Mouse (Mus musculus): ENCODE measurements around the gene Myh13.

Gene Myh13

DNA sequence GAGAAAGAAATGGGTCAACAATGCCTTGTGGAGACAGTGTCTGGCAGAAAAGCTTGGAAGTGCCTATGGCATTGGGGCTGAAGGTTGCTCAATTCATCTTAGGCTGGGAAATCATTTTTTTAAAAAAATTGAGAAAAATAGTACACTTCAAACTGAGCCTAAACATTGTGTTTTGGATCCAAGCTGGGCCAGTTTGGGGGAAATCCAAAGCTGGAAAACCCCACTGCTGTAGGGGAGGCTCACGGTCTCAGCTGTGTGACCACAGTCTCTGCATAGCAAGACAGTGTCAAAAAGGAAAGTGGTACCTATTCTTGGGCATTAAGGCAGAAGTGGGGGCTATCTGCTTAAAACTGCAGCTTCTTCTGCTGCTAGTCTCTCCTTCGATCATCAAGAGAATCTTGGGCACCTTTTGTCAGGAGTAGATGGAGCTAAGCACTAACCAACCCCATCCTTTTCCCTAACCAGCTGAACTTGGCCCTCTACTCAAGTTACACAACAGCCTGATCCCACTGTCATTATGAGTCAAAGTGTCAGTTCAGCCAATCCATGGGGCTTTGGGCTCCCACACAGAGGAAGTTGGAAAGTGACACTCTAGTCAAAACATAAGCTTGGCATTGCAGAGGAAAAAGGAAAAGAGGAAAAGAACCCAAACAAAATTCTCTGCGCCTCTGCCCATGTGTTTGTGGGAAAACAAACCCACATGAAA, 69.4 kb downstream of the Myh13 start:
- peak; percentile 95 for DNase-seq

DNA sequence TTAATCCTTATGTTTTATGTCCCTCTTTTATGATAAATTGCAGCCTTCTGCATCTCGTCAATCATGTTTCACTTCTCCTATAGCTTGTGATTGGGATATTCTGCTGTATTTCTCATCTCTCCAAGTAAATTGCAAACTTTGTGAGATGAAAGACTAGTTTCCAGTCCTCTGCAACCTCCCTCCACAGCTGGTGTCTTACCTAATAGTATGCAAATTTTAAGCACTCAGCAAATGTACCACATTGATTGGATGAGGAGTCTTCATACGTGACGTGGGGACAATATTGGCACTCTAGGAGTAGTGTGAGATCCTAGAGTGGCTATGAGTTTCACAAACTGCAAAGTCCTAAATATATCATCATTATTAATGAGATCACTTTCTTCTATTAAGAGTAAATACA, 70.9 kb downstream of the Myh13 start:
- no peak for DNase-seq

GRCm38 (mm10) chr11:67400956-67401355, 79.5 kb downstream of the Myh13 start:
- DNase-seq: peak; percentile 57

GRCm38 (mm10) chr11:67414346-67414940, 93.0 kb downstream of the Myh13 start:
- DNase-seq: peak; percentile 67
